Mouse (Mus musculus): Measurements from ENCODE around the gene Fancf.

DNA sequence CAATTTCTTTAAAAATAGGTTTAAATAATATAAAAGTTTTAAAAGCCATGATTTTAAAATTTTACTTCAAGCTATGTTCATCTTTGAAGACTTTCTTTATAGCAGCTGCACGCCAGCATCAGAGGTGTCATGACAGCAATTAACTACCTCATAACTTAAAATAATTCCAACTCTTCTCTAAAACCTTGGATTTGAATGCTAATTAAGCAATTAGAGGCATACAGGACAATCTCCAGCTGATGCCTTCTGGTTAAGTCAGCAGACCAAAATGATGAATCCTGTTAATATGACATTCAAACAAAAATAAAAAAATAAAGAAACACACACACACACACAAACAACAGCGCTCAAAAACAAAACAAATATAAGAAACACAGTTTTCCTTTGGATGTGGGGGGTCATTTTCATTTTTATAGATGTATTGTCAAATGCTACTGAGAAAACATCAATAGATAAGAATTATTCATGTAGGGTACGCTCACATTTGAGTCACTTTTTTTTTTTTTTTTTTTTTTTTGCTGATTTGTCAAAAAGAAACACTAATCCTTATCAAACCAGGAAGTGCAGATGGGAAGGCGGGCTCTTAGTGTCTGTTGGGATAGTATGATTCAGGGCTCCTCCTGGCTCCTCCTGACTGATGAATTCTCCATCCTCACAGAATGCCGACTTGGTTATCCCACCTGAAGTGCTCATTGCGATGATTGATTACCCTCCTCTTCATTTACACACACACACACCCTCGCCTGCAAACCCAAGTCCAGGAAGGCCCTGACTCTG lies 38.3 kb downstream of the Fancf start:
- TF ChIP-seq JUND (conservative IDR thresholded peaks at IDR 0.05; ENCODE audit: low read depth, low read length): no peak
- TF ChIP-seq ETS1 (conservative IDR thresholded peaks at IDR 0.05; ENCODE audit: low read depth, low read length): no peak
- no peak for TF ChIP-seq MEF2A (IDR thresholded peaks at IDR 0.05; ENCODE audit: borderline replicate concordance, low read depth, low read length)
- no peak for TF ChIP-seq RCOR1 (conservative IDR thresholded peaks at IDR 0.05; ENCODE audit: low read depth, low read length)
- no peak for TF ChIP-seq RAD21 (IDR thresholded peaks at IDR 0.05; ENCODE audit: low read depth, low read length)
- TF ChIP-seq POLR2A (IDR thresholded peaks at IDR 0.05; ENCODE audit: low read depth, low read length): no peak
- TF ChIP-seq SIN3A (IDR thresholded peaks at IDR 0.05; ENCODE audit: low read length): no peak
- no peak for TF ChIP-seq EP300 (IDR thresholded peaks at IDR 0.05; ENCODE audit: low read length)
- no peak for TF ChIP-seq UBTF (IDR thresholded peaks at IDR 0.05; ENCODE audit: low read depth, low read length)
- no peak for TF ChIP-seq TBP (conservative IDR thresholded peaks at IDR 0.05; ENCODE audit: low read depth, low read length)

Data from CH12.LX (cell line).